30 mouse cellular contexts compared by ENCODE assay signal in the genomic region with DNA sequence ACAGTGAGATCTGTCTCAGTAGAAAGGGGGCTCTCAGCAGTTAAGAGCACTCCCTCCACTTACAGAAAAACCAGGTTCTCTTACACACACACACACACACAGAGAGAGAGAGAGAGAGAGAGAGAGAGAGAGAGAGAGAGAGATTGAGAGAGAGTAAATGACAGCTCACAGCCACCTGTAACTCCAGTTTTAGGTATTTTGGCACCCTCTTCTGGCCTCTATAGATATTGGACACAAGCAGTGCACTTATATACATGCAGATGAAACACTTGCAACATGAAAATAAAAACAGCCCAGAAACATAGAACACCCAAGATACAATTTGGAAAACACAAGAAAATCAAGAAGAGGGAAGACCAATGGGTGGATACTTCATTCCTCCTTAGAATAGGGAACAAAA. TPM values are rescaled to one million over a fixed set of nuclear protein-coding genes. Genes with fewer than 3 reads are reported as not detected.
DNase-seq lines count a peak whose midpoint lies in the region; ATAC-seq and TF ChIP-seq lines count a peak whose summit lies in the region.
"Not testable (repeated sequence)": the region's sequence is repeated elsewhere in the genome, so short reads cannot be mapped to it uniquely, and the experiment has no call there.
"Had no signal": no experiment of that assay in that cellular context is flagged by ENCODE, and none has a peak within 500 bp of the region (broad histone marks: within the 10 kb centered on the region; RNA-seq: fewer than 3 reads in every experiment).

No protein-coding gene starts in this region.

- not testable (repeated sequence) for H3K79me2 ChIP-seq in CH12.LX (replicated peaks; ENCODE audit: control insufficient read depth, extremely low read depth, insufficient read depth, poor library complexity, severe bottlenecking)

- not testable (repeated sequence) for H3K27me3 ChIP-seq in CH12.LX (replicated peaks); embryonic facial prominence, embryonic 14.5 days (replicated peaks; ENCODE audit: control insufficient read depth, insufficient read depth, low read length); heart, postnatal 0 days (ENCODE audit: control insufficient read depth, insufficient read depth, low read length); kidney, postnatal 0 days (ENCODE audit: insufficient read depth, low read length); lung, postnatal 0 days (replicated peaks; ENCODE audit: insufficient read depth, low read length); stomach, postnatal 0 days (ENCODE audit: control insufficient read depth, insufficient read depth, low read length)

- H3K9me3 ChIP-seq in CH12.LX (replicated peaks; ENCODE audit: low read length); heart, postnatal 0 days (replicated peaks; ENCODE audit: control insufficient read depth, low read length); kidney, postnatal 0 days (replicated peaks; ENCODE audit: low read length); lung, postnatal 0 days (ENCODE audit: low read length); stomach, postnatal 0 days (ENCODE audit: control insufficient read depth, low read length): not testable (repeated sequence)
- peaks cover 12% of the 10 kb centered on the region; the same call in 1 of the 2 replicates for H3K9me3 ChIP-seq in embryonic facial prominence, embryonic 14.5 days (ENCODE audit: control insufficient read depth, low read length)

- not testable (repeated sequence) for H3K4me2 ChIP-seq in CH12.LX (ENCODE audit: insufficient read depth, low read depth, poor library complexity, severe bottlenecking); embryonic facial prominence, embryonic 14.5 days (ENCODE audit: low read depth, low read length); heart, postnatal 0 days (ENCODE audit: low read depth, low read length); kidney, postnatal 0 days (ENCODE audit: low read length); lung, postnatal 0 days (replicated peaks; ENCODE audit: low read depth, low read length); stomach, postnatal 0 days (replicated peaks; ENCODE audit: low read depth)

- in situ Hi-C loops in CH12.LX (cut with MboI; ENCODE audit: low pct_ligation_motif_present, low pct_unique_long_range_greater_than_20kb, low sequenced_read_pairs): loop anchor here (5.0 kb wide), 1 partner anchor 230 kb away; no protein-coding TSS in a partner anchor

- H3K36me3 ChIP-seq in CH12.LX (replicated peaks in 1 of 2; ENCODE audit: control insufficient read depth in 1 of 2, insufficient read depth in 1 of 2, low read length in 1 of 2); embryonic facial prominence, embryonic 14.5 days (ENCODE audit: control insufficient read depth, insufficient read depth, low read length); heart, postnatal 0 days (replicated peaks; ENCODE audit: control insufficient read depth, insufficient read depth, low read length); kidney, postnatal 0 days (ENCODE audit: insufficient read depth, low read length); lung, postnatal 0 days (ENCODE audit: insufficient read depth, low read length); stomach, postnatal 0 days (ENCODE audit: control insufficient read depth, insufficient read depth, low read length): not testable (repeated sequence)

- not testable (repeated sequence) for H3K27ac ChIP-seq in CH12.LX (ENCODE audit: insufficient read depth, low read depth); embryonic facial prominence, embryonic 14.5 days (replicated peaks; ENCODE audit: low read depth, low read length); heart, postnatal 0 days (ENCODE audit: low read depth); kidney, postnatal 0 days; lung, postnatal 0 days (ENCODE audit: low read length); stomach, postnatal 0 days (replicated peaks)

- DNase-seq in 3T3-L1 (ENCODE audit: low read depth, low spot score): peak; percentile 31
- DNase-seq in CH12.LX (ENCODE audit: extremely low read depth): peak; percentile 36
- peak; percentile 8 for DNase-seq in brain, adult 2 months (ENCODE audit: low read depth, low spot score)
- peak; percentile 10 for DNase-seq in embryonic facial prominence, embryonic 14.5 days (ENCODE audit: low spot score)
- not testable (repeated sequence) for DNase-seq in heart, postnatal 0 days (ENCODE audit: low spot score); lung, postnatal 0 days (ENCODE audit: low spot score); stomach, postnatal 0 days (ENCODE audit: low spot score)
- DNase-seq in kidney, postnatal 0 days (ENCODE audit: low spot score): peak; percentile 24

- not testable (repeated sequence) for H3K9ac ChIP-seq in CH12.LX (ENCODE audit: insufficient read depth, low read depth); embryonic facial prominence, embryonic 14.5 days (ENCODE audit: low read depth, low read length); heart, postnatal 0 days (replicated peaks; ENCODE audit: low read depth, low read length); kidney, postnatal 0 days (ENCODE audit: low read depth, low read length); lung, postnatal 0 days (replicated peaks; ENCODE audit: low read depth); stomach, postnatal 0 days (ENCODE audit: low read length)

- H3K4me1 ChIP-seq in CH12.LX (ENCODE audit: control insufficient read depth in 1 of 2, insufficient read depth in 2 of 2); embryonic facial prominence, embryonic 14.5 days (ENCODE audit: control insufficient read depth, insufficient read depth, low read length); heart, postnatal 0 days (ENCODE audit: control insufficient read depth, insufficient read depth); kidney, postnatal 0 days (replicated peaks; ENCODE audit: insufficient read depth, low read length); lung, postnatal 0 days (ENCODE audit: insufficient read depth, low read depth, low read length); stomach, postnatal 0 days (replicated peaks; ENCODE audit: control insufficient read depth, insufficient read depth): not testable (repeated sequence)

- peak; percentile 69 for TF ChIP-seq RAD21 in CH12.LX (IDR thresholded peaks at IDR 0.05; ENCODE audit: low read depth, low read length)

- dilution Hi-C loops in CH12.LX (cut with MboI; ENCODE audit: extremely low pct_ligation_motif_present, extremely low pct_unique_long_range_greater_than_20kb, low sequenced_read_pairs): not testable (repeated sequence)

- TF ChIP-seq POLR2A in CH12.LX (IDR thresholded peaks at IDR 0.05; ENCODE audit: low read depth, low read length): not testable (repeated sequence)

- not testable (repeated sequence) for TF ChIP-seq EP300 in CH12.LX (IDR thresholded peaks at IDR 0.05; ENCODE audit: low read length); heart, postnatal 0 days (IDR thresholded peaks at IDR 0.05; ENCODE audit: low read depth); lung, postnatal 0 days (IDR thresholded peaks at IDR 0.05); stomach, postnatal 0 days (optimal IDR thresholded peaks at IDR 0.05)

- peak in 1 of 2 experiments; percentile 67; a peak in 2 of 4 replicates for TF ChIP-seq CTCF in CH12.LX (conservative IDR thresholded peaks at IDR 0.05 in 1 of 2, IDR thresholded peaks at IDR 0.05 in 1 of 2; ENCODE audit: low read depth in 2 of 2, low read length in 2 of 2)
- TF ChIP-seq CTCF in heart, postnatal 0 days (IDR thresholded peaks at IDR 0.05; ENCODE audit: low read depth): 0 out of 2 replicates have a peak, but pooled peaks have one; percentile 10
- peak; percentile 53 for TF ChIP-seq CTCF in kidney, postnatal 0 days (IDR thresholded peaks at IDR 0.05; ENCODE audit: low read depth)
- 0 out of 2 replicates have a peak, but pooled peaks have one; percentile 15 for TF ChIP-seq CTCF in lung, postnatal 0 days (IDR thresholded peaks at IDR 0.05)
- TF ChIP-seq CTCF in stomach, postnatal 0 days (IDR thresholded peaks at IDR 0.05; ENCODE audit: low read depth): peak; percentile 49

- not testable (repeated sequence) for H3K4me3 ChIP-seq in CH12.LX (replicated peaks in 1 of 3; ENCODE audit: low read depth in 2 of 3, low read length in 2 of 3, poor library complexity in 1 of 3); embryonic facial prominence, embryonic 14.5 days (ENCODE audit: low read depth, low read length); heart, postnatal 0 days (ENCODE audit: low read depth, low read length); kidney, postnatal 0 days (replicated peaks; ENCODE audit: low read depth, low read length); lung, postnatal 0 days (ENCODE audit: low read depth, low read length); stomach, postnatal 0 days (ENCODE audit: low read depth, low read length)

- ATAC-seq in embryonic facial prominence, embryonic 14.5 days (ENCODE audit: low read depth); heart, postnatal 0 days (ENCODE audit: insufficient read depth, low read depth); kidney, postnatal 0 days (replicated peaks; ENCODE audit: low FRiP score, low read depth); lung, postnatal 0 days; stomach, postnatal 0 days (ENCODE audit: low FRiP score, low TSS enrichment): not testable (repeated sequence)

RNA-seq across cellular contexts. Expression of a gene that starts 15.2 kb away (rescaled TPM):
- not detected in 2 replicates for total RNA-seq in CH12.LX (2012; rRNA removed)
- total RNA-seq in CH12.LX (2014; rRNA removed): not detected in 2 replicates
- not detected in 2 replicates for polyA plus RNA-seq in CH12.LX (2012; ENCODE audit: insufficient read length, low read depth)
- polyA plus RNA-seq in embryonic facial prominence, embryonic 14.5 days (2014; fragmentation: Nextera tagmentation; extraction: Ambion mirVana): not detected in 2 replicates
- total RNA-seq in heart, postnatal 0 days (2014; rRNA removed; ENCODE audit: low replicate concordance): not detected in 2 replicates
- polyA plus RNA-seq in heart, postnatal 0 days (2015; fragmentation: Nextera tagmentation; extraction: Ambion mirVana): not detected in 2 replicates
- polyA plus RNA-seq in kidney, postnatal 0 days (2015; fragmentation: Nextera tagmentation; extraction: Ambion mirVana): not detected in 2 replicates
- not detected in 2 replicates for polyA plus RNA-seq in lung, postnatal 0 days (2015; fragmentation: Nextera tagmentation; extraction: Ambion mirVana)
- polyA plus RNA-seq in stomach, postnatal 0 days (2015; fragmentation: Nextera tagmentation; extraction: Ambion mirVana): not detected in 2 replicates
- total RNA-seq: common myeloid progenitor, adult 5-6 weeks; G1E; gastrocnemius, adult 18-20 months; gastrocnemius, postnatal 14 days; gastrocnemius, postnatal 4 days; heart, postnatal 14 days; heart, postnatal 4 days; hindbrain, postnatal 0 days had no signal
- polyA plus RNA-seq: activated CD4-positive, CD25-positive, alpha-beta regulatory T cell, adult 4 months; embryonic facial prominence, embryonic 13.5 days; forebrain, embryonic 10.5 days; forebrain, embryonic 13.5 days; forebrain, embryonic 16.5 days; G1E; heart, embryonic 12.5 days; heart, embryonic 15.5 days; hindbrain, embryonic 11.5 days; hindbrain, embryonic 14.5 days; hindbrain, postnatal 0 days; inflammation-experienced regulatory T-cells, adult 6 months; intestine, embryonic 16.5 days had no signal

RNA-seq across cellular contexts. Expression of a gene that starts 31.1 kb away (rescaled TPM):
- total RNA-seq in CH12.LX (2012; rRNA removed): not detected in 2 replicates
- not detected in 2 replicates for total RNA-seq in CH12.LX (2014; rRNA removed)
- not detected in 2 replicates for polyA plus RNA-seq in CH12.LX (2012; ENCODE audit: insufficient read length, low read depth)
- not detected in 2 replicates for polyA plus RNA-seq in embryonic facial prominence, embryonic 14.5 days (2014; fragmentation: Nextera tagmentation; extraction: Ambion mirVana)
- total RNA-seq in heart, postnatal 0 days (2014; rRNA removed; ENCODE audit: low replicate concordance): not detected in 2 replicates
- not detected in 2 replicates for polyA plus RNA-seq in heart, postnatal 0 days (2015; fragmentation: Nextera tagmentation; extraction: Ambion mirVana)
- not detected in 2 replicates for polyA plus RNA-seq in kidney, postnatal 0 days (2015; fragmentation: Nextera tagmentation; extraction: Ambion mirVana)
- not detected in 2 replicates for polyA plus RNA-seq in lung, postnatal 0 days (2015; fragmentation: Nextera tagmentation; extraction: Ambion mirVana)
- polyA plus RNA-seq in stomach, postnatal 0 days (2015; fragmentation: Nextera tagmentation; extraction: Ambion mirVana): not detected in 2 replicates
- total RNA-seq: adrenal gland, adult 8-10 months; adrenal gland, postnatal 25 days; common myeloid progenitor, adult 5-6 weeks; G1E; gastrocnemius, adult 18-20 months; gastrocnemius, postnatal 14 days; gastrocnemius, postnatal 4 days; heart, postnatal 14 days; heart, postnatal 4 days; hindbrain, postnatal 0 days had no signal
- polyA plus RNA-seq: activated CD4-positive, CD25-positive, alpha-beta regulatory T cell, adult 4 months; cerebellum, adult 2 months; embryonic facial prominence, embryonic 13.5 days; forebrain, embryonic 10.5 days; forebrain, embryonic 13.5 days; forebrain, embryonic 16.5 days; G1E; heart, embryonic 12.5 days; heart, embryonic 15.5 days; hindbrain, embryonic 11.5 days; hindbrain, embryonic 14.5 days; hindbrain, postnatal 0 days; inflammation-experienced regulatory T-cells, adult 6 months; intestine, embryonic 16.5 days had no signal

RNA-seq across cellular contexts. Expression of a gene that starts 41.2 kb away (rescaled TPM):
- total RNA-seq in CH12.LX (2012; rRNA removed) (1.2 and 2.7 TPM in 2 replicates), CH12.LX (2014; rRNA removed) (0.38 and 0.53 TPM in 2 replicates)
- 0.71 and 1.0 TPM in 2 replicates for polyA plus RNA-seq in CH12.LX (2012; ENCODE audit: insufficient read length, low read depth)
- 1.3 and 2.1 TPM in 2 replicates for polyA plus RNA-seq in embryonic facial prominence, embryonic 14.5 days (2014; fragmentation: Nextera tagmentation; extraction: Ambion mirVana)
- not detected in 2 replicates for total RNA-seq in heart, postnatal 0 days (2014; rRNA removed; ENCODE audit: low replicate concordance)
- 2.0 and 3.7 TPM in 2 replicates for polyA plus RNA-seq in heart, postnatal 0 days (2015; fragmentation: Nextera tagmentation; extraction: Ambion mirVana)
- 4.8 and 9.6 TPM in 2 replicates for polyA plus RNA-seq in kidney, postnatal 0 days (2015; fragmentation: Nextera tagmentation; extraction: Ambion mirVana)
- 79.5 and 106 TPM in 2 replicates for polyA plus RNA-seq in lung, postnatal 0 days (2015; fragmentation: Nextera tagmentation; extraction: Ambion mirVana)
- polyA plus RNA-seq in stomach, postnatal 0 days (2015; fragmentation: Nextera tagmentation; extraction: Ambion mirVana): 4,305 and 4,348 TPM in 2 replicates
- total RNA-seq: G1E; hindbrain, postnatal 0 days had no signal
- polyA plus RNA-seq: forebrain, embryonic 13.5 days; forebrain, embryonic 16.5 days; G1E had no signal

RNA-seq across cellular contexts. Expression of a gene that starts 55.2 kb away (rescaled TPM):
- total RNA-seq in CH12.LX (2012; rRNA removed): 0.08 TPM in 1 of 2 replicates, not detected in the other
- not detected in 2 replicates for total RNA-seq in CH12.LX (2014; rRNA removed)
- not detected in 2 replicates for polyA plus RNA-seq in CH12.LX (2012; ENCODE audit: insufficient read length, low read depth)
- 0.42 and 0.52 TPM in 2 replicates for polyA plus RNA-seq in embryonic facial prominence, embryonic 14.5 days (2014; fragmentation: Nextera tagmentation; extraction: Ambion mirVana)
- total RNA-seq in heart, postnatal 0 days (2014; rRNA removed; ENCODE audit: low replicate concordance): not detected in 2 replicates
- 0.04 and 0.05 TPM in 2 replicates for polyA plus RNA-seq in heart, postnatal 0 days (2015; fragmentation: Nextera tagmentation; extraction: Ambion mirVana)
- polyA plus RNA-seq in kidney, postnatal 0 days (2015; fragmentation: Nextera tagmentation; extraction: Ambion mirVana): not detected in 2 replicates
- 29.7 and 42.6 TPM in 2 replicates for polyA plus RNA-seq in lung, postnatal 0 days (2015; fragmentation: Nextera tagmentation; extraction: Ambion mirVana)
- polyA plus RNA-seq in stomach, postnatal 0 days (2015; fragmentation: Nextera tagmentation; extraction: Ambion mirVana): 0.32 and 0.36 TPM in 2 replicates
- total RNA-seq: adrenal gland, adult 8-10 months; adrenal gland, postnatal 25 days; common myeloid progenitor, adult 5-6 weeks; gastrocnemius, adult 18-20 months; heart, postnatal 14 days; heart, postnatal 4 days; hindbrain, postnatal 0 days had no signal
- polyA plus RNA-seq: activated CD4-positive, CD25-positive, alpha-beta regulatory T cell, adult 4 months; forebrain, embryonic 10.5 days; forebrain, embryonic 13.5 days; G1E; hindbrain, embryonic 11.5 days; inflammation-experienced regulatory T-cells, adult 6 months had no signal

RNA-seq across cellular contexts. Expression of a gene that starts 57.3 kb away (rescaled TPM):
- total RNA-seq in CH12.LX (2012; rRNA removed) (not detected in 2 replicates), CH12.LX (2014; rRNA removed) (not detected in 2 replicates)
- polyA plus RNA-seq in CH12.LX (2012; ENCODE audit: insufficient read length, low read depth): not detected in 2 replicates
- polyA plus RNA-seq in embryonic facial prominence, embryonic 14.5 days (2014; fragmentation: Nextera tagmentation; extraction: Ambion mirVana): 15.6 and 20.6 TPM in 2 replicates
- total RNA-seq in heart, postnatal 0 days (2014; rRNA removed; ENCODE audit: low replicate concordance): 1.7 and 3.3 TPM in 2 replicates
- 1.1 and 1.5 TPM in 2 replicates for polyA plus RNA-seq in heart, postnatal 0 days (2015; fragmentation: Nextera tagmentation; extraction: Ambion mirVana)
- 0.46 and 0.62 TPM in 2 replicates for polyA plus RNA-seq in kidney, postnatal 0 days (2015; fragmentation: Nextera tagmentation; extraction: Ambion mirVana)
- 71.4 and 81.2 TPM in 2 replicates for polyA plus RNA-seq in lung, postnatal 0 days (2015; fragmentation: Nextera tagmentation; extraction: Ambion mirVana)
- 2.0 and 3.1 TPM in 2 replicates for polyA plus RNA-seq in stomach, postnatal 0 days (2015; fragmentation: Nextera tagmentation; extraction: Ambion mirVana)
- total RNA-seq: common myeloid progenitor, adult 5-6 weeks had no signal
- polyA plus RNA-seq: forebrain, embryonic 10.5 days; G1E had no signal

Comparison
In these comparisons a context has a peak if more than half of its experiments do, and no peak if none do; other contexts are left out.
1. RNA of a gene that starts 41.2 kb away (polyA plus RNA-seq): 4,305 to 4,348 TPM in stomach, postnatal 0 days; 79.5 to 106 TPM in lung, postnatal 0 days, 4.8 to 9.6 TPM in kidney, postnatal 0 days, 1.3 to 2.1 TPM in embryonic facial prominence, embryonic 14.5 days, 2.0 to 3.7 TPM in heart, postnatal 0 days and 0.71 to 1.0 TPM in CH12.LX; every median in the first group is over 10 times any median in the second.